Mouse (Mus musculus): ENCODE measurements around the gene Snx18. TPM values are rescaled to one million over a fixed set of nuclear protein-coding genes. Genes with fewer than 3 reads are reported as not detected.
A peak's percentile ranks its signal among the peaks of the same experiment; 100 is the strongest.

Gene Snx18
- polyA plus RNA-seq, 1 experiment from 2014 or later: 18.1 TPM

GRCm38 (mm10) chr13:113634732-113635481 lies 16.5 kb upstream of the Snx18 start:
- H3K36me3 ChIP-seq (ENCODE audit: insufficient read depth, low read length): no peaks in the 10 kb centered on the region
- no peak overlapping the region for H3K27ac ChIP-seq (ENCODE audit: low read length)
- H3K4me1 ChIP-seq (ENCODE audit: insufficient read depth, low read depth, low read length): no peaks in the 10 kb centered on the region
- 48% methylated on average over 15 of the region's 15 CpGs for WGBS
- H3K4me2 ChIP-seq (replicated peaks; ENCODE audit: low read depth, low read length): no peak overlapping the region
- H3K4me3 ChIP-seq (ENCODE audit: low read depth, low read length): no peak overlapping the region
- no peaks in the 10 kb centered on the region for H3K9me3 ChIP-seq (ENCODE audit: low read length)
- DNase-seq (ENCODE audit: low spot score) (peak; percentile 8), ATAC-seq (peak; percentile 48)
- TF ChIP-seq EP300 (IDR thresholded peaks at IDR 0.05): no peak
- TF ChIP-seq CTCF (IDR thresholded peaks at IDR 0.05): no peak
- H3K9ac ChIP-seq (replicated peaks; ENCODE audit: low read depth): no peak overlapping the region
- no peaks in the 10 kb centered on the region for H3K27me3 ChIP-seq (replicated peaks; ENCODE audit: insufficient read depth, low read length)

DNA sequence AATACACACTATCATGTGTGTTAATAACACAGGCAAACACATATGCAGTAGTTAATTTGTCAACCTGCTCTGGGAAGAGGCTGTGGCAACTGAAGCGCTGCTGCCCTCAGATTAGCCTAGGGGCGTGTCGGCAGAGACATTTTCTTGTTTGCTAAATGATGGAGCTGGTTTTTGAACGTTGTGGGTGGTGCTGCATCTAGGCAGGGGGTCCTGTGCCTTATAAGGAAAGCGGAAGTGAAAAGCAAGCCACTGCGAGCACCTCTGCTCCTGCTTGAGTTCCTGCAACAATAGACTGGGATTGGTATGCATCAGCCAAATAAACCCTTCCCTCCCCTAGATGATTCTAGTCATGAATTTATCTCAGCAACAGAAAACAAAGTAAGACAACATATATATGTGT lies 14.1 kb upstream of the Snx18 start:
- Histone ChIP-seq H3K4me2 (replicated peaks; ENCODE audit: low read depth, low read length) (no peak overlapping the region), H3K27me3 (replicated peaks; ENCODE audit: insufficient read depth, low read length) (no peaks in the 10 kb centered on the region), H3K9ac (replicated peaks; ENCODE audit: low read depth) (no peak overlapping the region), H3K27ac (ENCODE audit: low read length) (no peak overlapping the region), H3K9me3 (ENCODE audit: low read length) (no peaks in the 10 kb centered on the region), H3K4me1 (ENCODE audit: insufficient read depth, low read depth, low read length) (no peaks in the 10 kb centered on the region), H3K4me3 (ENCODE audit: low read depth, low read length) (no peak overlapping the region), H3K36me3 (ENCODE audit: insufficient read depth, low read length) (no peaks in the 10 kb centered on the region)
- ATAC-seq (no peak), DNase-seq (ENCODE audit: low spot score) (no peak)
- TF ChIP-seq EP300 (IDR thresholded peaks at IDR 0.05) (no peak), CTCF (IDR thresholded peaks at IDR 0.05) (no peak)
- 55% methylated on average over 6 of the region's 6 CpGs for WGBS

GRCm38 (mm10) chr13:113627601-113628000 lies 9.2 kb upstream of the Snx18 start:
- WGBS: 73% methylated on average over 8 of the region's 8 CpGs
- TF ChIP-seq EP300 (IDR thresholded peaks at IDR 0.05): no peak
- TF ChIP-seq CTCF (IDR thresholded peaks at IDR 0.05): no peak
- Histone ChIP-seq H3K4me1 (ENCODE audit: insufficient read depth, low read depth, low read length) (no peaks in the 10 kb centered on the region), H3K4me3 (ENCODE audit: low read depth, low read length) (no peak overlapping the region), H3K9me3 (ENCODE audit: low read length) (no peaks in the 10 kb centered on the region), H3K36me3 (ENCODE audit: insufficient read depth, low read length) (no peaks in the 10 kb centered on the region), H3K27ac (ENCODE audit: low read length) (no peak overlapping the region), H3K4me2 (replicated peaks; ENCODE audit: low read depth, low read length) (no peak overlapping the region), H3K27me3 (replicated peaks; ENCODE audit: insufficient read depth, low read length) (no peaks in the 10 kb centered on the region), H3K9ac (replicated peaks; ENCODE audit: low read depth) (no peak overlapping the region)
- no peak for ATAC-seq
- no peak for DNase-seq (ENCODE audit: low spot score)

DNA sequence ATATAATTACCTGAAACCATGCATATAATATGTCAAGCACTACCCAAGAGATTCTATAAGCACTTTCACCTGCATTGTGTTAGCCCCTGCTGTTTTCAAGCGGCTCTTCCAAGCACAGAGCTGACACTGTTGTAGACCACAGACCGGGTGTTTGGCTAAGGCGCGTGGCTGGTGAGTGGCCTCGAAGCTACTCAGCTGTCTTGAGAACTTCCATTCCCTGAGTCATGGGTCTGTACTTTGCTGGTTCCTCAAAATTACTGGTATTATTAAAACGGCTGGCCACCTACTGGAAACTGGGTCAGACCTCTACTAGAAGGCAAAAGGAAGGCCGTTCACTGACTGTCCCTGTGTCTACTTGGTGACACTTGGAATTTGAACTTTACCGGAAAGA lies 4.5 kb upstream of the Snx18 start:
- ATAC-seq (peak; percentile 58), DNase-seq (ENCODE audit: low spot score) (peak; percentile 57)
- H3K27ac ChIP-seq (ENCODE audit: low read length): peak overlapping the region; percentile 75
- H3K4me2 ChIP-seq (replicated peaks; ENCODE audit: low read depth, low read length): no peak overlapping the region
- H3K27me3 ChIP-seq (replicated peaks; ENCODE audit: insufficient read depth, low read length): no peaks in the 10 kb centered on the region
- WGBS: 37% methylated on average over 8 of the region's 8 CpGs
- TF ChIP-seq EP300 (IDR thresholded peaks at IDR 0.05) (no peak), CTCF (IDR thresholded peaks at IDR 0.05) (no peak)
- no peak overlapping the region for H3K9ac ChIP-seq (replicated peaks; ENCODE audit: low read depth)
- H3K4me3 ChIP-seq (ENCODE audit: low read depth, low read length): no peak overlapping the region
- H3K4me1 ChIP-seq (ENCODE audit: insufficient read depth, low read depth, low read length): no peaks in the 10 kb centered on the region
- H3K36me3 ChIP-seq (ENCODE audit: insufficient read depth, low read length): no peaks in the 10 kb centered on the region
- H3K9me3 ChIP-seq (ENCODE audit: low read length): no peaks in the 10 kb centered on the region

DNA sequence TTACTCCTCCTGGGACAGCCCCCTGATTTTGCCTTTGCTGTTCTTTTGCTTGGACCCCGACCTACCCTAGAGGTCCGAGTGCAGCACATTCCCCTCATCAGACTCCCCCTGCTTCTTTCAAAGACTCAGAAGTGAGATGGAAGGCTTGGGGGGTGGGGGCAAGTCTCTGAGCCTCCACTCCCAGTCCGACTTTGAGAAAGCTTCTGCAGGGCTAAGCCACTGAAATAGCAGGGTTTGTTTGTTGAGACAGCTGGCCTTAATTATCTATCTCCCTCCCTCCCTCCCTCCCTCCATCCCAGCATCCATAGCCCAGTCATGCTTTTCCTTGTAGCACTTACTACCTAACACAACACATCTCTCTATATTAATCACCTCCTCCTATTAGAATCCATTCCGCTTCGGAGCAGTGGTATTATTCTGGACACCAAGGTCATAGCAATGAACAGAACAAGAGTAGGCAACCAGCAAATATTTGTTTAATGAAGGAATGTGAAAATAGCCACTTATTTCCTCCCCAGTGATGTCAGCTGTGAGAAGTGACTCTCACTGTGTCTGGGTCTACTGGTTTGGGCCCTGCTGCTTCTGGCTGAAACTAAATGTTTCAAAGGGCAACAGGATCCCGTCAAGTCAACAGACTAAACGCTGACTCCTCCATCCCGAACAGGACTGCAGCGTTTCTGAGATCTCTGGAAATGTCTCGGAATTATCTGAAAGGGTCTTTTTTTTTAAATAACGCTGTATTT lies 3.9 kb upstream of the Snx18 start:
- Histone ChIP-seq H3K4me3 (ENCODE audit: low read depth, low read length) (no peak overlapping the region), H3K4me1 (ENCODE audit: insufficient read depth, low read depth, low read length) (peaks cover 3% of the 10 kb centered on the region; the same call in 1 of the 2 replicates), H3K4me2 (replicated peaks; ENCODE audit: low read depth, low read length) (no peak overlapping the region), H3K27ac (ENCODE audit: low read length) (peak overlapping the region; percentile 75), H3K9ac (replicated peaks; ENCODE audit: low read depth) (no peak overlapping the region), H3K9me3 (ENCODE audit: low read length) (no peaks in the 10 kb centered on the region), H3K36me3 (ENCODE audit: insufficient read depth, low read length) (no peaks in the 10 kb centered on the region), H3K27me3 (replicated peaks; ENCODE audit: insufficient read depth, low read length) (no peaks in the 10 kb centered on the region)
- DNase-seq (ENCODE audit: low spot score) (peak; percentile 77), ATAC-seq (peak; percentile 52)
- TF ChIP-seq CTCF (IDR thresholded peaks at IDR 0.05) (no peak), EP300 (IDR thresholded peaks at IDR 0.05) (peak; percentile 81)
- 30% methylated on average over 11 of the region's 11 CpGs for WGBS

DNA sequence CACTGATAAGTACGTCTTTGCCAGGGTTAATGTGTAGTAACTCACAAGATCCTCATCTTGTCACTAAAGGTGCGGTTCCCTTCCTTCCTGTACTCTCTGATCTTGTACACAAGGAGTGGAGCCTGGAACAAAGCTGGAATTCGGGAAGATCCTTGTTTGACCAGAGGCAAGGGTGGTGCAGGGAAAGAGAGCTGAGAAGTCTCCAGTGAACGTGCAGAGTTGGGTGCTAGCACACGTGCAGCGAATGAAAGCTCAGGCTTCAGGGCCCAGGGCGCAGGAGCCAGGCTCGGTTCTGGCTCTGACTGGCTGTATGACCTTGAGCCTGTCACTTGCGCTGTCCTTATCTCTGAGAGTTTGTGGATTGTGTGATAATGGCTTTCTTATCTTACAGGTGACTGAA lies 639 bp upstream of the Snx18 start:
- ATAC-seq (no peak), DNase-seq (ENCODE audit: low spot score) (no peak)
- H3K9ac ChIP-seq (replicated peaks; ENCODE audit: low read depth): no peak overlapping the region
- H3K4me2 ChIP-seq (replicated peaks; ENCODE audit: low read depth, low read length): no peak overlapping the region
- no peaks in the 10 kb centered on the region for H3K27me3 ChIP-seq (replicated peaks; ENCODE audit: insufficient read depth, low read length)
- no peaks in the 10 kb centered on the region for H3K36me3 ChIP-seq (ENCODE audit: insufficient read depth, low read length)
- WGBS: 39% methylated on average over 9 of the region's 9 CpGs
- H3K27ac ChIP-seq (ENCODE audit: low read length): no peak overlapping the region
- H3K9me3 ChIP-seq (ENCODE audit: low read length): no peaks in the 10 kb centered on the region
- peaks cover 21% of the 10 kb centered on the region; the same call in 1 of the 2 replicates for H3K4me1 ChIP-seq (ENCODE audit: insufficient read depth, low read depth, low read length)
- TF ChIP-seq CTCF (IDR thresholded peaks at IDR 0.05): no peak
- TF ChIP-seq EP300 (IDR thresholded peaks at IDR 0.05): no peak
- no peak overlapping the region for H3K4me3 ChIP-seq (ENCODE audit: low read depth, low read length)
